Mouse (Mus musculus): Measurements from ENCODE around the gene Macf1. TPM values are rescaled to one million over a fixed set of nuclear protein-coding genes. Genes with fewer than 3 reads are reported as not detected.

Gene Macf1
- polyA plus RNA-seq, 1 experiment from 2014 or later: 76.5 TPM

- Histone ChIP-seq H3K4me2 (ENCODE audit: low read length) (peak overlapping the region; percentile 95), H3K4me1 (ENCODE audit: control insufficient read depth, insufficient read depth, low read length) (peaks cover 14% of the 10 kb centered on the region; the same call in 1 of the 2 replicates), H3K9ac (ENCODE audit: low read length) (peak overlapping the region; percentile 97; the same call in 1 of the 2 replicates), H3K36me3 (ENCODE audit: control insufficient read depth, insufficient read depth, low read length) (peaks cover 23% of the 10 kb centered on the region), H3K4me3 (ENCODE audit: low read depth, low read length) (peak overlapping the region; percentile 89), H3K27ac (ENCODE audit: low read depth, low read length) (no peak overlapping the region), H3K9me3 (replicated peaks; ENCODE audit: control insufficient read depth, low read length) (no peaks in the 10 kb centered on the region), H3K27me3 (replicated peaks; ENCODE audit: control insufficient read depth, insufficient read depth, low read length) (no peaks in the 10 kb centered on the region)
- 84% methylated on average over 7 of the region's 7 CpGs for WGBS
- no peak for ATAC-seq
- DNase-seq (ENCODE audit: low spot score): no peak
These were observed 886 bp upstream of the Macf1 start for GRCm38 (mm10) chr4:123685046-123685445.

- Histone ChIP-seq H3K4me3 (ENCODE audit: low read depth, low read length) (no peak overlapping the region), H3K4me2 (ENCODE audit: low read length) (no peak overlapping the region), H3K27me3 (replicated peaks; ENCODE audit: control insufficient read depth, insufficient read depth, low read length) (no peaks in the 10 kb centered on the region), H3K9me3 (replicated peaks; ENCODE audit: control insufficient read depth, low read length) (no peaks in the 10 kb centered on the region), H3K36me3 (ENCODE audit: control insufficient read depth, insufficient read depth, low read length) (peaks cover 34% of the 10 kb centered on the region), H3K27ac (ENCODE audit: low read depth, low read length) (no peak overlapping the region), H3K9ac (ENCODE audit: low read length) (no peak overlapping the region), H3K4me1 (ENCODE audit: control insufficient read depth, insufficient read depth, low read length) (peaks cover 15% of the 10 kb centered on the region; the same call in 1 of the 2 replicates)
- ATAC-seq (no peak), DNase-seq (ENCODE audit: low spot score) (no peak)
- WGBS: 76% methylated on average over 8 of the region's 8 CpGs
These were observed 1.9 kb downstream of the Macf1 start for GRCm38 (mm10) chr4:123682291-123682690.

- H3K36me3 ChIP-seq (ENCODE audit: control insufficient read depth, insufficient read depth, low read length): peaks cover 34% of the 10 kb centered on the region
- H3K27me3 ChIP-seq (replicated peaks; ENCODE audit: control insufficient read depth, insufficient read depth, low read length): no peaks in the 10 kb centered on the region
- 69% methylated on average over 7 of the region's 7 CpGs for WGBS
- H3K4me1 ChIP-seq (ENCODE audit: control insufficient read depth, insufficient read depth, low read length): peaks cover 23% of the 10 kb centered on the region; the same call in 1 of the 2 replicates
- H3K9me3 ChIP-seq (replicated peaks; ENCODE audit: control insufficient read depth, low read length): no peaks in the 10 kb centered on the region
- no peak for DNase-seq (ENCODE audit: low spot score)
- no peak overlapping the region for H3K9ac ChIP-seq (ENCODE audit: low read length)
- no peak overlapping the region for H3K4me2 ChIP-seq (ENCODE audit: low read length)
- H3K4me3 ChIP-seq (ENCODE audit: low read depth, low read length): no peak overlapping the region
- ATAC-seq: no peak
- no peak overlapping the region for H3K27ac ChIP-seq (ENCODE audit: low read depth, low read length)
These were observed 3.2 kb downstream of the Macf1 start for GRCm38 (mm10) chr4:123680962-123681361.

DNA sequence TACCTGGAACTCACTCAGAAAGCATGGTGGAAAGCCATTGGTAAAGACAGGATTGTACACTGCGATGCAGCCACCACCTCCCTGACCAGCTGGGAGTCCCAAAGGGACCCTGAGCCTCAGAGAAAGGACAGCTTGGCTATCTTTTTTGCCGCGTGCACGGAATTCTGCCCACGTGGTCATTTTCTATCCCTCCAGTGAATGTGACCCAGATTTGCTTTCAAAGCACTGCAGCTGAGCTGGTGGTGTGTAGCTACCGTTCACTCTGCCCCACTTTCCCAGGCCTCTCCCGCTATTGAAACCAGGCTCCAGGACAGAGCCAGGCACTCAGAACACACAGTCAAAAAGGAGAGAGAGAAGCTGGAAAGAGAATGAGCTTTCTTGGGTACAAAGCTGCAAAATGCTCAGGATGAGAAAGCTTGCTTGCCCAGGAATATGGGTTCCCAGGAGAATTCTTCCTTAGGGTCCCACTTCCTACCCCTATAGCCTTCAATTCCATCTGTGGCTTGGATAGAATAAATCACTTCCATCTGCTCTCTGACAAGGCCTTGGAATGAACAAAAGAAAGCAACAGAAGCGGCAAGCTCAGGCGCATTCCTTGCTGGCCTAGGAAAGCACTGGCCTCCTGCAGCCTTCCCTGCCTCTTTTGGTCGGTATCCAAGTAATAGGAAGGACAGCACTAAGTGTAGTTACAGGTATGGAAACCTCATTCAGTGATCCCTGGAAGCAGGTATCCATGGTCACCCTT is 6.9 kb downstream of the Macf1 start:
- peak overlapping the region; percentile 17; the same call in 1 of the 2 replicates for H3K9ac ChIP-seq (ENCODE audit: low read length)
- peaks cover 14% of the 10 kb centered on the region; the same call in 1 of the 2 replicates for H3K4me1 ChIP-seq (ENCODE audit: control insufficient read depth, insufficient read depth, low read length)
- 33% methylated on average over 10 of the region's 10 CpGs for WGBS
- DNase-seq (ENCODE audit: low spot score) (peak; percentile 63), ATAC-seq (peak; percentile 76)
- H3K36me3 ChIP-seq (ENCODE audit: control insufficient read depth, insufficient read depth, low read length): peaks cover 27% of the 10 kb centered on the region; the same call in 1 of the 2 replicates
- H3K4me3 ChIP-seq (ENCODE audit: low read depth, low read length): no peak overlapping the region
- peak overlapping the region; percentile 86 for H3K27ac ChIP-seq (ENCODE audit: low read depth, low read length)
- no peaks in the 10 kb centered on the region for H3K27me3 ChIP-seq (replicated peaks; ENCODE audit: control insufficient read depth, insufficient read depth, low read length)
- no peak overlapping the region; the same call in 1 of the 2 replicates for H3K4me2 ChIP-seq (ENCODE audit: low read length)
- no peaks in the 10 kb centered on the region for H3K9me3 ChIP-seq (replicated peaks; ENCODE audit: control insufficient read depth, low read length)

- H3K27ac ChIP-seq (ENCODE audit: low read depth, low read length): peak overlapping the region; percentile 44; the same call in 1 of the 2 replicates
- H3K9ac ChIP-seq (ENCODE audit: low read length): 0 out of 2 replicates have a peak overlapping the region, but pooled peaks have one; percentile 35
- H3K4me2 ChIP-seq (ENCODE audit: low read length): peak overlapping the region; percentile 29
- ATAC-seq (peak; percentile 29; the same call in 1 of the 2 replicates), DNase-seq (ENCODE audit: low spot score) (peak; percentile 75)
- no peaks in the 10 kb centered on the region for H3K27me3 ChIP-seq (replicated peaks; ENCODE audit: control insufficient read depth, insufficient read depth, low read length)
- H3K4me3 ChIP-seq (ENCODE audit: low read depth, low read length): no peak overlapping the region
- H3K36me3 ChIP-seq (ENCODE audit: control insufficient read depth, insufficient read depth, low read length): peaks cover 18% of the 10 kb centered on the region; the same call in 1 of the 2 replicates
- H3K4me1 ChIP-seq (ENCODE audit: control insufficient read depth, insufficient read depth, low read length): peaks cover 34% of the 10 kb centered on the region
- H3K9me3 ChIP-seq (replicated peaks; ENCODE audit: control insufficient read depth, low read length): no peaks in the 10 kb centered on the region
These were observed 13.6 kb downstream of the Macf1 start for GRCm38 (mm10) chr4:123670598-123670997.

DNA sequence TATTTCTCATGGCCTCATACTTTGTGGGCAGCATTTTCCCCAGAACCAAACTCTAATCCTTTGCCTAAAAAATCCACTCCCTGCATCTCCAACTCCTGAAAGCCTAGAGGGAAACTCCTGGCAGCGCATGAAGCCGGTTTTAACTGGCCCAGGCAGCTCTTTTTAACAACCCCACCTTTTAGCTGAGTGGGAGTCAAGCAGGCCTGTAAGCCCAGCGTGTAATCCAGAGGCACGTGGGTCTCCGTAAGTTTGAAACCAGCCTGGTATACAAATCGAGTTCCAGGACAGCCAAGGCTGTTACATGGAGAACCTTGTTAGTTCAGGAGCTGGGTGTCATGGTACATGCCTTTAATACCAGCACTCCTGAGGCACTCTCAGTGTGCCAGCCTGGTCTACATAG is 14.5 kb downstream of the Macf1 start:
- H3K27me3 ChIP-seq (replicated peaks; ENCODE audit: control insufficient read depth, insufficient read depth, low read length): no peaks in the 10 kb centered on the region
- ATAC-seq (no peak), DNase-seq (ENCODE audit: low spot score) (no peak)
- H3K27ac ChIP-seq (ENCODE audit: low read depth, low read length): no peak overlapping the region
- no peak overlapping the region for H3K4me2 ChIP-seq (ENCODE audit: low read length)
- peaks cover 14% of the 10 kb centered on the region; the same call in 1 of the 2 replicates for H3K36me3 ChIP-seq (ENCODE audit: control insufficient read depth, insufficient read depth, low read length)
- H3K4me1 ChIP-seq (ENCODE audit: control insufficient read depth, insufficient read depth, low read length): peaks cover 35% of the 10 kb centered on the region
- WGBS: 74% methylated on average over 6 of the region's 6 CpGs
- no peak overlapping the region for H3K9ac ChIP-seq (ENCODE audit: low read length)
- no peaks in the 10 kb centered on the region for H3K9me3 ChIP-seq (replicated peaks; ENCODE audit: control insufficient read depth, low read length)
- no peak overlapping the region for H3K4me3 ChIP-seq (ENCODE audit: low read depth, low read length)

DNA sequence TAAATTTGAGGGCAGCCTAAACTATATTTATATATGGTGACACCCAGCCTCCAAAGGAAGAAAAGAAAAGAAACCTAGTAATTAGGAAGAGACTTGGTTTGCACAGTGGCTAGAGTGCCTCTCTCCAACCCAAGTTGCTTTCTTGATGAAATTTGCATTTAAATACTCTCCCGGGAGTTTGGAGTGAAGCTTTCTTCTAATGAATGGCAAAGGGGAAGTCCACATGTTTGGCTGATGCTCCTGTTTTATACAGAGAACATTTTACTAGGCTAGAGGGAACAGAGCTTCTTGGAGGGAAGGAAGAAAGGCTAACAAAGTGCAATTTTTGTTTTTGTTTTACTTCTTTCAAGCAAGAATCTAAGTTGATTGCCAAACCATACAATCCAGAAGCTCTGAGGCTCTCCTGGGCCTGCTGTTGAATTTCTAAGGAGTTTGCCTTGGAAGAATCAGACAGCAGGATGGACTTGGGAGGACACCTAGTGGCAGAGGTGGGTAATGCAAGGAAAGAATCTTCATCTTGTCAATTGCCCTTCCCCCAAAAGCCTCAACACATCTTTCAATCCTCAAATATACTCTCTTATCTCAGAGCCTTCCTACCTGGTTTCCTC is 16.8 kb downstream of the Macf1 start:
- 0% methylated on average over 1 of the region's 1 CpGs for WGBS
- Histone ChIP-seq H3K36me3 (ENCODE audit: control insufficient read depth, insufficient read depth, low read length) (peaks cover 7% of the 10 kb centered on the region; the same call in 1 of the 2 replicates), H3K4me2 (ENCODE audit: low read length) (peak overlapping the region; percentile 23), H3K4me3 (ENCODE audit: low read depth, low read length) (no peak overlapping the region), H3K9ac (ENCODE audit: low read length) (no peak overlapping the region), H3K27ac (ENCODE audit: low read depth, low read length) (peak overlapping the region; percentile 75), H3K9me3 (replicated peaks; ENCODE audit: control insufficient read depth, low read length) (no peaks in the 10 kb centered on the region), H3K27me3 (replicated peaks; ENCODE audit: control insufficient read depth, insufficient read depth, low read length) (no peaks in the 10 kb centered on the region), H3K4me1 (ENCODE audit: control insufficient read depth, insufficient read depth, low read length) (peaks cover 47% of the 10 kb centered on the region)
- DNase-seq (ENCODE audit: low spot score) (peak; percentile 96), ATAC-seq (peak; percentile 11; the same call in 1 of the 2 replicates)

DNA sequence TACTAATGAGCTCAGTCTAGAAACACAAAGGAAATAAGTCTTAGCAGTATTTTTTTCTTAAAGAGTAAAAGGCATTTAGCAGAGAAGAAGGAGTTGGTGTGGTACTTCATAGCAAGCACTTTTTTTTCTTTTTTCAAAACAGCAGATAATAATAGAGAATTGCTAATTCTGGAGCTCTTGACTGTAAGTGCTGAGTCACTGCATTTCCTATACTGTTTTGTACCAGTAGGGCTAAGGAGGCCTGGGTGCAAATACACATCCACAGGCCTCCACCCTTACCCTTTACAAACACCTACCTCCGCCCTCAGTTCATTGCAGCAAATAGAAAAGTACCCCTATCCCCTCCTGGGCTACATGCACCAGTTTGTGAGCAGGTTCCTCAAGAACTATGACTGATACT is 17.6 kb downstream of the Macf1 start:
- 58% methylated on average over 1 of the region's 1 CpGs for WGBS
- H3K9ac ChIP-seq (ENCODE audit: low read length): peak overlapping the region; percentile 14; the same call in 1 of the 2 replicates
- peak; percentile 33 for DNase-seq (ENCODE audit: low spot score)

More for the DNA sequence above, 17.6 kb downstream of the Macf1 start:
- Histone ChIP-seq H3K27me3 (replicated peaks; ENCODE audit: control insufficient read depth, insufficient read depth, low read length) (no peaks in the 10 kb centered on the region), H3K9me3 (replicated peaks; ENCODE audit: control insufficient read depth, low read length) (no peaks in the 10 kb centered on the region), H3K36me3 (ENCODE audit: control insufficient read depth, insufficient read depth, low read length) (peaks cover 6% of the 10 kb centered on the region; the same call in 1 of the 2 replicates), H3K4me1 (ENCODE audit: control insufficient read depth, insufficient read depth, low read length) (peaks cover 54% of the 10 kb centered on the region), H3K4me3 (ENCODE audit: low read depth, low read length) (no peak overlapping the region), H3K27ac (ENCODE audit: low read depth, low read length) (peak overlapping the region; percentile 75), H3K4me2 (ENCODE audit: low read length) (peak overlapping the region; percentile 23)
- no peak for ATAC-seq
